Mouse (Mus musculus) E14TG2a.4 (cell line): ENCODE data around the gene Bloc1s2.
A peak's percentile ranks its signal among the peaks of the same experiment; 100 is the strongest.

Experiments used
- H3K27me3 ChIP-seq: 2 replicates; pipeline ENCODE4 v1.6.1; 2014; ENCODE audit warnings: low read length, control low read depth; ENCODE audit not compliant: insufficient read depth
- H3K36me3 ChIP-seq: 2 replicates; pipeline ENCODE4 v1.6.1; 2014; ENCODE audit warnings: low read length, control low read depth; ENCODE audit not compliant: insufficient read depth
- H3K4me1 ChIP-seq: replicated peaks from 2 replicates; pipeline ENCODE4 v1.6.1; 2014; ENCODE audit warnings: low read depth, low read length, control low read depth
- H3K4me3 ChIP-seq: replicated peaks from 2 replicates; pipeline ENCODE4 v1.5.1; 2014; ENCODE audit warnings: mild to moderate bottlenecking, low read length
- H3K9me3 ChIP-seq: 2 replicates; pipeline ENCODE4 v1.6.1; 2014; ENCODE audit warnings: low read length, control low read depth
- CTCF ChIP-seq: conservative IDR thresholded peaks from 2 replicates; pipeline ENCODE4 v1.5.1; 2014; ENCODE audit warnings: low read length
- NANOG ChIP-seq: IDR thresholded peaks from 2 replicates; pipeline ENCODE4 v1.6.1; 2014; ENCODE audit warnings: borderline replicate concordance, low read length, mixed read lengths
- POU5F1 ChIP-seq: IDR thresholded peaks from 2 replicates; pipeline ENCODE4 v1.6.1; 2014; ENCODE audit warnings: low read length, borderline replicate concordance

Gene Bloc1s2

GRCm38 (mm10) chr19:44111706-44112105, 34.5 kb downstream of the Bloc1s2 start:
- no peaks in the 10 kb centered on the region for H3K27me3 ChIP-seq
- H3K9me3 ChIP-seq = no peaks in the 10 kb centered on the region
- TF ChIP-seq NANOG (no peak), CTCF (peak; percentile 29)
- H3K4me3 ChIP-seq = no peak overlapping the region
- H3K36me3 ChIP-seq = peaks cover 82% of the 10 kb centered on the region
- H3K4me1 ChIP-seq = peaks cover 23% of the 10 kb centered on the region

GRCm38 (mm10) chr19:44110356-44110755, 35.9 kb downstream of the Bloc1s2 start:
- H3K4me3 ChIP-seq = no peak overlapping the region
- H3K4me1 ChIP-seq = peaks cover 29% of the 10 kb centered on the region
- H3K36me3 ChIP-seq = peaks cover 69% of the 10 kb centered on the region
- TF ChIP-seq POU5F1 (no peak), CTCF (no peak), NANOG (no peak)
- H3K27me3 ChIP-seq = no peaks in the 10 kb centered on the region
- H3K9me3 ChIP-seq = no peaks in the 10 kb centered on the region

DNA sequence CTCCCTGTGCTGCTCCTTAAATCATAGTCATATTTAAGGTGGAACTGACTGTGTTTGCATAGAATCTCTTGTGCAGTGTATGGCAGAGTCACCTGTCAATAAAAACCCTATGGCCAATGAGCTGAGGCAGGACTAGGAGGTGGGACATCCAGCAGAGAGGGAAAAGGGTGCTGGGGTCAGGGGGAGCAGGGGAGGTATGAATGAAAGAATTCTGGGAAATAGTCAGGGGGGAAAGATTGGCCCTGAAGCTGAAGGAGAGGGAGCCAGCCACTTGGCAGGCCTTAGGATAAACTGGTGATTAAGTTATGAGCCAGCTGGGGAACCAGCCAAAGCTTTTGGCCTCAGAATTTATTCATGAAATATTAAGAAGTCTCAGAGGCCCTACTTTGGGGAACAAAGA, 37.2 kb downstream of the Bloc1s2 start:
- Histone ChIP-seq H3K36me3 (peaks cover 55% of the 10 kb centered on the region), H3K4me3 (no peak overlapping the region), H3K4me1 (peaks cover 30% of the 10 kb centered on the region), H3K27me3 (no peaks in the 10 kb centered on the region), H3K9me3 (no peaks in the 10 kb centered on the region)
- TF ChIP-seq POU5F1 = no peak
- no peak for TF ChIP-seq CTCF
- TF ChIP-seq NANOG = no peak

GRCm38 (mm10) chr19:44107661-44108521, 38.4 kb downstream of the Bloc1s2 start:
- Histone ChIP-seq H3K4me1 (peaks cover 30% of the 10 kb centered on the region), H3K9me3 (no peaks in the 10 kb centered on the region), H3K36me3 (peaks cover 46% of the 10 kb centered on the region), H3K4me3 (peak overlapping the region; percentile 96), H3K27me3 (no peaks in the 10 kb centered on the region)
- TF ChIP-seq NANOG (no peak), POU5F1 (no peak), CTCF (no peak)

DNA sequence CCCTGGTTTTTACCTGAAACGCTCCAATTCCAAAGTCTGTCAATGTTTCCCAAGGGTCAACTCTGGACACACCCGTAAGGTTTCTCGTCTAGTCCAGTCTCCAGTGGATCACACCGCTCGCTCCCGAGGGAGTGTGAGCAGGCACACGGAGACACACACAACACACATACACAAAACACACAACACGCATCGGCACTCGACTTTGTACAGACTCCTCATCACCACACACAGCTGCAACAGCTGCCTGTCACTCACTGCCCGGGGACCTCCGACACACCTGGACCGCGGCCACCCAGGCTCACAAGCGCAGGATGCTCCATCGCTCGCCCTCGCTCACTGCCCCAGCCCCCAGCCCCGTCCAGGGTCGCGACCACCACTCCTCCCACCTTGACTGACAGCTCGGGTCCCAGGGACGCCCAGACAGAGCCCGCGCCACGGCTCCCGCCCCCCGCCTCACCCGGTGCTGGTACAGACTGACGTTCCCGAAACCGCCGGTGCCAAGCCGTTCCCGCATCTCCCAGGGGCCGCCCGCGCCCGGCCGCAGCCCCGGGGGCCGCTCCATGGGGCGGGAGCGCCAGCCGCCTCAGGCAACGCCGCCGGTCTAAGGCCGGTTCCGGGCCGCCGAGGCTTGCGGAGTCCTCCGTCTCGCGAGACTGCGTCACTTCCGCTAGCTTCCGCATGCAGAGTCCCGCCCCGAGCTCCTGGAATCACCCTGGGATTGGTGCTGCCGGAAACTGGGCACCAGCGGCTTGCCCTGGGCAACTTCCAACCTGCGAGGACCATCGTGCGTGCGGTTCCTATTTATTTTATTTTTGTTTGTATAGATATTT, 39.2 kb downstream of the Bloc1s2 start, which contains the start of gene Chuk:
Chuk (minus strand) TSS at position 650 of the 830 bp plus-strand sequence.
- H3K4me3 ChIP-seq = peak within 1 kb of the TSS; percentile 96
- TF ChIP-seq CTCF (no peak), POU5F1 (no peak), NANOG (no peak)
- H3K27me3 ChIP-seq = no peaks in the 10 kb centered on the region
- peaks cover 26% of the 10 kb centered on the region for H3K4me1 ChIP-seq
- peaks cover 43% of the 10 kb centered on the region for H3K36me3 ChIP-seq
- H3K9me3 ChIP-seq = no peaks in the 10 kb centered on the region

DNA sequence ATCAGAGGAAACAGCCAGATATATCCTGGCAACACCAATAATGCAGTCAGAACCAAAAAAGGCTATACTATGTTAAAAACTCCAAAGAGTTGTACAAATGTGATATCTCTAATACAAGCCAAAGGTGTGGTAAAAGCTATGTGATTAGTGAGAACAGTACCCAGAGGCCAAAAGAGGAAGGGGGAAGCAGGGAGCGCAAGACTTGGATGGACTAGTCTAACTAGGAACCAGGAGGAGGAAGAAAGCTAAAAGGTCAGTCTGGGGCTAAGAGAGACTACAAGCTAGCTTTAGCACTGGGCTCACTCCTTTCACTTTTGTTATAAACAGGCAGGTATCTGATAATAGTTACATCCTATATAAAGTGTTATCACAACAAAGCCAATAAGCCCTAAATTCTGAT, 41.9 kb downstream of the Bloc1s2 start:
- Histone ChIP-seq H3K4me3 (no peak overlapping the region), H3K4me1 (peaks cover 25% of the 10 kb centered on the region), H3K36me3 (peaks cover 36% of the 10 kb centered on the region), H3K9me3 (no peaks in the 10 kb centered on the region), H3K27me3 (no peaks in the 10 kb centered on the region)
- TF ChIP-seq NANOG (no peak), CTCF (no peak), POU5F1 (no peak)

- TF ChIP-seq CTCF (no peak), NANOG (no peak), POU5F1 (no peak)
Measured at GRCm38 (mm10) chr19:44103001-44103400, 43.2 kb downstream of the Bloc1s2 start.

DNA sequence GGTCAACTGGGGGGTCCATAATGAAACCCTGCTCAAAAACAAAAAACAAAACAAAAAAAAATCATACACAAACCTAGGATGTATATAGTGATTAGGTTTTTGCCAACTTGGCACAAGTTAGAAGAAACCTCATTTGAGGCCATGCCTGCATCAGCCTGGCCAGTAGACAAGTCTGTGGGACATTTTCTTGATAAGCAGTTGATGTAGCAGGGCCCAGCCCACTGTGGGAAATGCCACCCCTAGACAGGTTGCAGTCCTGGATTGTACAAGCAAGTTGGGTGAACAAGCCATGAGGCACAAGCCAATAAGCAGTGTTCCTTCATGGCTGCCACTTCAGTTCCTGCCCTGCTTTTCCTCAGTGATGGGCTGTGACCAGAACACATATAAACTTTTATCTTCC, 45.4 kb downstream of the Bloc1s2 start:
- TF ChIP-seq NANOG (no peak), POU5F1 (no peak), CTCF (no peak)
- H3K4me3 ChIP-seq = no peak overlapping the region
- no peaks in the 10 kb centered on the region for H3K9me3 ChIP-seq
- H3K36me3 ChIP-seq = peaks cover 55% of the 10 kb centered on the region
- H3K27me3 ChIP-seq = no peaks in the 10 kb centered on the region
- H3K4me1 ChIP-seq = peaks cover 6% of the 10 kb centered on the region; the same call in 1 of the 2 replicates

More at GRCm38 (mm10) chr19:44103001-44103400, 43.2 kb downstream of the Bloc1s2 start:
- Histone ChIP-seq H3K27me3 (no peaks in the 10 kb centered on the region), H3K9me3 (no peaks in the 10 kb centered on the region), H3K4me3 (no peak overlapping the region), H3K4me1 (peaks cover 19% of the 10 kb centered on the region), H3K36me3 (peaks cover 36% of the 10 kb centered on the region)
